Mouse (Mus musculus) forebrain, embryonic 13.5 days (tissue): Measurements from ENCODE around the gene Khdc4. TPM values are rescaled to one million over a fixed set of nuclear protein-coding genes. Genes with fewer than 3 reads are reported as not detected.

Experiments used
- ATAC-seq: fragments of 200-750 bp; cut with Nextera tagmentation; 2 replicates; pipeline ENCODE4 v1.8.0; 2017
- H3K27ac ChIP-seq: fragments of 300-500 bp; sonication (generic); 2 replicates; pipeline ENCODE4 v1.5.1; 2015; ENCODE audit warnings: inconsistent platforms, mild to moderate bottlenecking, moderate library complexity
- H3K27me3 ChIP-seq: fragments of 300-500 bp; sonication (generic); 2 replicates; pipeline ENCODE4 v1.6.1; 2015; ENCODE audit warnings: mild to moderate bottlenecking, inconsistent platforms
- H3K36me3 ChIP-seq: fragments of 300-500 bp; sonication (generic); 2 replicates; pipeline ENCODE4 v1.6.1; 2015; ENCODE audit warnings: mild to moderate bottlenecking, inconsistent platforms; ENCODE audit not compliant: poor library complexity, severe bottlenecking
- H3K4me1 ChIP-seq: fragments of 300-500 bp; sonication (generic); 2 replicates; pipeline ENCODE4 v1.6.1; 2015; ENCODE audit warnings: inconsistent platforms
- H3K4me2 ChIP-seq: fragments of 300-500 bp; sonication (generic); 2 replicates; pipeline ENCODE4 v1.6.1; 2015; ENCODE audit warnings: inconsistent platforms, mild to moderate bottlenecking, moderate library complexity
- H3K4me3 ChIP-seq: fragments of 300-500 bp; sonication (generic); 2 replicates; pipeline ENCODE4 v1.5.1; 2015; ENCODE audit warnings: mild to moderate bottlenecking, inconsistent platforms
- H3K9ac ChIP-seq: fragments of 300-500 bp; sonication (generic); 2 replicates; pipeline ENCODE4 v1.6.1; 2015; ENCODE audit warnings: mild to moderate bottlenecking, inconsistent platforms
- H3K9me3 ChIP-seq: fragments of 300-500 bp; sonication (generic); replicated peaks from 2 replicates; pipeline ENCODE4 v1.6.1; 2016; ENCODE audit warnings: inconsistent platforms
- WGBS: fragments of 180-500 bp; shearing (Covaris S2); methylation state at CpG from one replicate; pipeline ENCODE4 v1.1.7; 2015; 5-methylcytosine and 5-hydroxymethylcytosine counted together
- polyA plus RNA-seq: library from polyadenylated mRNA; unstranded; fragments of >200 nt; fragmentation: Nextera tagmentation; extraction: Ambion mirVana; gene quantifications from 2 replicates; pipeline ENCODE4 v1.2.1, GENCODE M21; 2015

Khdc4 gene
- polyA plus RNA-seq, 1 experiment from 2014 or later = 97.8 TPM

- Histone ChIP-seq H3K4me3 (no peak overlapping the region), H3K4me2 (no peak overlapping the region), H3K36me3 (peaks cover 51% of the 10 kb centered on the region), H3K4me1 (no peaks in the 10 kb centered on the region), H3K27me3 (no peaks in the 10 kb centered on the region), H3K27ac (no peak overlapping the region), H3K9me3 (no peaks in the 10 kb centered on the region), H3K9ac (no peak overlapping the region)
- WGBS = 84% methylated on average over 10 of the region's 10 CpGs
- ATAC-seq = no peak
These were observed 36.4 kb upstream of the Khdc4 start for GRCm38 (mm10) chr3:88649186-88649585.

DNA sequence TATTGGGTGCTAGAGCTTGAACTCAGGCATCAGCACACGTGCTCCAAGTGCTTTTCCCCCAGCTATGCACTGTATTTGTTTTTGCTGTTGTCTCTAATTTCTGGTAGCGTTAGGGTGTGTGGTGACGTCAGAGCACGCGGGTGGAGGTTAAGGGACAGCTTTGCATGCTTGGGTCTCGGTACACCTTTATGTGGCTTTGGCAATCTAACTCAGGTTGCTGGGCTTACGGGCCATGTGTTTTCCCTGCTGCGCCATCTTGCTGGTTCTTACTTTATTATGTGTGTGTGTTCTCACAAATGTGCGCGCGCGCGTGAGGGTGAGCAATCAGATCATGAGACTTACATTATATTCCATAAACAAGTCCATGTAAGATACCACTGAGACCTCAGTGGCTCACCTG is 35.6 kb upstream of the Khdc4 start:
- H3K36me3 ChIP-seq = peaks cover 43% of the 10 kb centered on the region
- ATAC-seq = no peak
- H3K9me3 ChIP-seq = no peaks in the 10 kb centered on the region
- H3K4me3 ChIP-seq = no peak overlapping the region
- no peak overlapping the region for H3K4me2 ChIP-seq
- H3K27ac ChIP-seq = no peak overlapping the region
- WGBS = 95% methylated on average over 13 of the region's 13 CpGs
- no peaks in the 10 kb centered on the region for H3K4me1 ChIP-seq
- no peak overlapping the region for H3K9ac ChIP-seq
- no peaks in the 10 kb centered on the region for H3K27me3 ChIP-seq

DNA sequence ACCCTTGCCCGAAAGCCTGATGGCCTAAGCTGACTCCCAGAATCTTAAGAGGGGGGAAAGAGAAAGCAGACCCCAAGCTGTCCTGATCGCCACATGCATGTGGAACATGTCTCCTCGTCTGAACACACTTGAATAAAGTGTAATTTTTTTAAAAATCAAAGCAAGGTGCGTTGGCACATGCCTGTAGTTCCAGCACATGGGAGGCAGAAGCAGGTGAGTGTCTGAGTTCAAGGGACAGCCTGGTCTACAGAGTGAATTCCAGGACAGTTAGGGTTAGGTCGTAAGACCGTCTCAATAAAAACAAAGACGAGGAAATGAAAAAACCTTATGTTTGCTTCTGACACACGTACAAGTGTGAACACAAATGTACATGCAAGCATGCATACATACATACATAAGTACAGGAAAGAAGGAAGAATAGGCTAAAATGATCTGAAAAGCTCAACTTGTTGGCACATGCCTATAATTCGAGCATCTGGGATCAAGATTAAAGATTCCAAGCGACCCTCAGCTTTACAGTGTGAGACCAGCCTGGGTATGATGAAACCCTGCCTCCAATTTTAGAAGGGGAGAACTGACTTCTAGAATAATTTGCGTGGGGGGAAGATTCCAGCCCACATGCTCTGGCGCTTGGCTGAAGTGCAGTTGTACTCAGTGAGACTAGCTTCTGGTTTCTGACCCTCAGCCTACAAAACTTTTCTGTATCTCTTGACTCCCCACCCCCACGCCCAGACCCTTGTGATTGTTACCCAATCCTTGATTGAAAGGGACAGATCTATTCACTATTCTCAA is 34.7 kb upstream of the Khdc4 start:
- Histone ChIP-seq H3K9me3 (no peaks in the 10 kb centered on the region), H3K27me3 (no peaks in the 10 kb centered on the region), H3K4me1 (no peaks in the 10 kb centered on the region), H3K9ac (no peak overlapping the region), H3K36me3 (peaks cover 34% of the 10 kb centered on the region), H3K4me2 (no peak overlapping the region), H3K27ac (no peak overlapping the region), H3K4me3 (no peak overlapping the region)
- ATAC-seq = no peak
- WGBS = 81% methylated on average over 13 of the region's 13 CpGs

DNA sequence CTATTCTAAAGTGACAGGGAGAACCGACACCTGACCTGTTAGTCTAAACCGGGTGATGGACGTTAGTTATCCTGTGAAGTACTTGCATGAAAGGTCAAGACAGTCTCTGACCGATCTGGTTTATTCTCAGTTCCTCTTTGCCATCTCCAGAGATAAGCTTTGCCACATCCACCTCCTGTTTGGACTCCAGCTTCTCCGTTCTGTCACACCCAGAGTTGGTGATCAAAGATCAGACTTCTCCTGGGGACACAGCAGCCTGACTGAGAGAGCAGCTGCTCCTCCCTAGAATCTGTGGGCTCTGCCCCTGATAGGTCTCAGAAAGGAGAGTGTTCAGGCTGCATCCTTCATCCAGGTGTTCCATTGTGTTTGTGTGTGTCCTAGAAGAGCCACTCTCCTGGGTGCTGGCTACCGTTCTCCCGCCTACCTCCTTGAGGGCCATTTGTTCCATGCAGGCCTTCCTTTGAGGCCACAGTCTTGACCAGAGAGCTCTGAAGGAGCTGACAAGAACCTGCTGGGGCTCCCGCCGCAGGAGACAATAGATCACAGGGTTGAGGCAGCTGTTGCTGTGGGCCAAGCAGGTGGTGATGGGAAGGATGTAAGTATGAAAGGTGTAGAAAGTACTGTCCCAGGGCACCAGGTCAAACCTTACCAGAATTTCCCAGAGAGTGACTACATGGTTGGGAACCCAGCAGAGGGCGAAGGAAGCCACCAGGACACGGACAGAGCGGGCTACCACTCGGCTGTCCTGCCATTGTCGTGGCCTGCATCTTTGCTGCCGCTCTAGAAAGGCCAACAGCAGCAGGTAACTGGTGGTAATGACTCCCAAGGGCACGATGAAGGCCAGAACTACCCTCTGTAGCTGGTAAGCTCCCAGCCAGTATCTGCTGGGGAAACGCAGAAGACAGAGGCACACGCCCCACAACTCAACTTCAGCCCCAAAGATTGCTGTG is 33.7 kb upstream of the Khdc4 start:
- no peak for ATAC-seq

DNA sequence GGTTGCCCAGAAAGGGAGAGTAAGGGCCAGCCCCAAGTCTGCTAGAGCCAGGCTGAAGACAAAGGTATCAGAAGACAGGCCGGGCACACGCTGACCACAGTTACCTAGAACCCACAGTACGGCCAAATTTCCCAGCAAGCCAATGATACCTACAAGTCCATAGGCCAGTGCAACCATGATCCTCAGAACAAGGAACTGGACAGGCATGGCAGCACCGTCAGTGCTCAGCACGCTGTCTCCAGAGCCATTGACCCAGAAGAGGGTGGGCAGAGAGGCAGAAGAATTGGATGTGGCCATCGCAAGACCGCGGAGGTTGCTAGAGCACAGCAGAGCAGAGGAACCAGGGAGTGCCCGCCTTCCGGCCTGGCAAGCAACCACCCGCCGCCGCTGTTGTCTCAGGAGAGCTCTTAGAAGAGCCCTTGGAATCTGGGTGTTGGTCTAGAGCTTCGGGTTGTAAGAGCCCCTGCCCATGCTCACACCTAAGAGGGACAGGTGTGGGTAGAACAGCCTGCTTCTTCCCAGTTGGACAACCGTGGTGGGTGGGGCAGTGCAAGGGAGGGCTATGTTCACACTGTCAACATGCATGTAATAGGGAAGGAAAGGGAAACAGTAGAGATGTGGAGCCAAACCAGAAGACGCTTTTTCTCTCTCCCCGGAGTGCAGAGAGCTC is 32.6 kb upstream of the Khdc4 start, which contains the start of gene Rxfp4:
Rxfp4 (minus strand) TSS at position 297 of the 670 bp plus-strand sequence.
- no peaks in the 10 kb centered on the region for H3K4me1 ChIP-seq
- no peak within 1 kb of the TSS for H3K9ac ChIP-seq
- no peak for ATAC-seq
- H3K9me3 ChIP-seq = no peaks in the 10 kb centered on the region
- H3K4me2 ChIP-seq = no peak within 1 kb of the TSS
- 90% methylated on average over 17 of the region's 17 CpGs for WGBS
- H3K27ac ChIP-seq = no peak within 1 kb of the TSS; the same call in 1 of the 2 replicates
- H3K36me3 ChIP-seq = peaks cover 13% of the 10 kb centered on the region
- H3K27me3 ChIP-seq = no peaks in the 10 kb centered on the region
- no peak within 1 kb of the TSS for H3K4me3 ChIP-seq

More for the DNA sequence above, 33.7 kb upstream of the Khdc4 start:
- Histone ChIP-seq H3K9ac (no peak overlapping the region), H3K27me3 (no peaks in the 10 kb centered on the region), H3K36me3 (peaks cover 23% of the 10 kb centered on the region), H3K4me2 (no peak overlapping the region), H3K4me3 (no peak overlapping the region), H3K9me3 (no peaks in the 10 kb centered on the region), H3K4me1 (no peaks in the 10 kb centered on the region), H3K27ac (no peak overlapping the region)
- WGBS = 81% methylated on average over 18 of the region's 18 CpGs

DNA sequence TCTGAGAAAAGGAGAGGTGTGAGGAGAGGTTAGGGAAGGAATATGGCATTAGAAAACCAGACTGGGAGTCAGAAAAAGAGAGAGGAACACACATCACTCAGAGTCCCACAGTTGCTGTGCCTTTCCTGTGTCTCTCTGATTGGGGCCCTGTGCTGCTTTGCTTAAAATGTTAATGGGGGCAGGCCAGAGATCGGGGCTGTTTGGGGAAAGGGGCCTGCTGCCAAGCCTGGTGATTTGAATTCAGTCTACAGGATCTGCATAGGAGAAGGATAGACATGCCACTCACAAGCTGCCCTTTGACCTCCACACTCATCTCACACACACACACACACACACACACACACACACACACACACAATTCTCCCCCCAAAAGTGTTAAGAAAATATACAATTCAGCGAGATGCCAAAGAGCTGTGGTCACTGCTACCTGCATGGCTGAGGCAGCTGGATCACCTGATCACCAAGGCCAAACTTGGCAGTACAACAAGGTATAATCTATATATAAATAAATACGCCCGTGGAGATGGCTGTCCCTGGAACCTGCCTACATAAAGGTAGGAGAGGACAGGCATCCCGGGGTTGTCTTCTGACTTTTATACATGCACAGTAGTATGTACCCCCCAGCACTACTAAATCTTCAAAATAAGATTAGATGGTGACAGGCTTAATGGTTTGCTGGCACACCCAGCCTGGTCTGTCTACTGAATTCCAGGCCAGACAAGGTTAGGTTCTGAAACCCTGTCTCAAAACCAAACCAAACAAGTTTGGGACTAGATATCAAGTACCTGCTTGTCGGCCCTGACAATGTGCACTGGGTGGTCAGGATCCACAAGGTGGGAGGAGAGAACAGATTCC is 31.9 kb upstream of the Khdc4 start:
- ATAC-seq = no peak

DNA sequence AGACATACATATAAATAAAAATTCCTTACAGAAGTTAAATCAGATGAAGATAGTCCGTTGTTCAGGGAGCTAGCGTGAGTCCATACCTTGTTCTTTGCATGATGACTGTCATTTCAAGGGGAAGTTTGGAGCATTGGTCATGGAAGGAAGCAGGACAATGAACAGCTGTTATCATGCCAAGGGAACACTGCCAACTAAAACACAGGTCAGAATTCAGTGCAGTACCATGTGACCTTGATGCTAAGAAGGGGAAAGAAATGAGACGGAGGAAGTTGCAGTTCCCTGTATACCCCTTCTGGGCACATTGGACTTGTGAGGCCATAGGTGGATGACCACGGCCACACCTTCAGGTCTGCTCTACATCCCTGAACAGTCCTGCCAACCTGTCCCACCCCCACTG is 31.0 kb upstream of the Khdc4 start:
- 95% methylated on average over 4 of the region's 4 CpGs for WGBS
- no peak overlapping the region for H3K4me3 ChIP-seq
- H3K9ac ChIP-seq = no peak overlapping the region
- no peak overlapping the region for H3K27ac ChIP-seq
- H3K27me3 ChIP-seq = no peaks in the 10 kb centered on the region
- no peaks in the 10 kb centered on the region for H3K4me1 ChIP-seq
- no peaks in the 10 kb centered on the region for H3K36me3 ChIP-seq
- no peak overlapping the region for H3K4me2 ChIP-seq
- H3K9me3 ChIP-seq = no peaks in the 10 kb centered on the region
- no peak for ATAC-seq

More for the DNA sequence above, 31.9 kb upstream of the Khdc4 start:
- WGBS = 83% methylated on average over 6 of the region's 6 CpGs
- H3K36me3 ChIP-seq = peaks cover 5% of the 10 kb centered on the region
- H3K9me3 ChIP-seq = no peaks in the 10 kb centered on the region
- H3K4me2 ChIP-seq = no peak overlapping the region
- no peaks in the 10 kb centered on the region for H3K4me1 ChIP-seq
- no peak overlapping the region; the same call in 1 of the 2 replicates for H3K27ac ChIP-seq
- H3K9ac ChIP-seq = no peak overlapping the region
- H3K4me3 ChIP-seq = no peak overlapping the region
- H3K27me3 ChIP-seq = no peaks in the 10 kb centered on the region

DNA sequence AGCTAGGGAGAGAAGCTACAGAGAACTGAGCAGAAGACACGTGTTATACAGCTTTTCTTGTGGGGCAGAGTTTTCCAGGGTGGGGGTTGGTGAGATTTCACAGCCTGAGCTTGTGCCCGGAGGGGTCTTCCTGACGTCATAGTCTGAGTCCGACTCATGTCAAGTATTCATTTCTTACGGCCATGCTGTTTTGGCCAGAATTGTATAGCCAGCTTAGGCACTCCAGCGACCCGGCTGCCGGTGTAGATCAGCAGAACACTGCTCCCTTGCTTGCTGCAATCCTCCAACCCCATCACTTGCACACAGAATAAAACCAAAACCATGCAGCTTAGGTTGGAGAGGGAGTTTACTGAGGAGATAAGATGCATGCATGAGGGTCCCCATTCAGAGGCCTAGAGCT is 30.0 kb upstream of the Khdc4 start:
- H3K9me3 ChIP-seq = no peaks in the 10 kb centered on the region
- WGBS = 85% methylated on average over 8 of the region's 8 CpGs
- no peaks in the 10 kb centered on the region for H3K27me3 ChIP-seq
- H3K4me1 ChIP-seq = no peaks in the 10 kb centered on the region
- H3K9ac ChIP-seq = no peak overlapping the region
- H3K27ac ChIP-seq = no peak overlapping the region
- H3K36me3 ChIP-seq = no peaks in the 10 kb centered on the region
- H3K4me2 ChIP-seq = no peak overlapping the region
- no peak for ATAC-seq
- H3K4me3 ChIP-seq = no peak overlapping the region

- Histone ChIP-seq H3K4me2 (no peak overlapping the region), H3K36me3 (no peaks in the 10 kb centered on the region), H3K27ac (no peak overlapping the region), H3K4me3 (no peak overlapping the region), H3K9ac (no peak overlapping the region), H3K27me3 (no peaks in the 10 kb centered on the region), H3K9me3 (no peaks in the 10 kb centered on the region), H3K4me1 (no peaks in the 10 kb centered on the region)
- no peak for ATAC-seq
- 77% methylated on average over 5 of the region's 5 CpGs for WGBS
These were observed 27.0 kb upstream of the Khdc4 start for GRCm38 (mm10) chr3:88658441-88659127.

- ATAC-seq = no peak
- Histone ChIP-seq H3K9me3 (no peaks in the 10 kb centered on the region), H3K4me1 (no peaks in the 10 kb centered on the region), H3K4me2 (no peak overlapping the region), H3K9ac (no peak overlapping the region), H3K4me3 (no peak overlapping the region), H3K36me3 (no peaks in the 10 kb centered on the region), H3K27ac (no peak overlapping the region), H3K27me3 (no peaks in the 10 kb centered on the region)
- WGBS = 43% methylated on average over 6 of the region's 6 CpGs
These were observed 25.8 kb upstream of the Khdc4 start for GRCm38 (mm10) chr3:88659798-88660197.

- H3K9ac ChIP-seq = no peak overlapping the region
- H3K9me3 ChIP-seq = no peaks in the 10 kb centered on the region
- H3K27me3 ChIP-seq = no peaks in the 10 kb centered on the region
- no peaks in the 10 kb centered on the region for H3K36me3 ChIP-seq
- H3K4me1 ChIP-seq = no peaks in the 10 kb centered on the region
- ATAC-seq = no peak
- WGBS = 93% methylated on average over 4 of the region's 4 CpGs
- no peak overlapping the region for H3K4me2 ChIP-seq
- no peak overlapping the region for H3K4me3 ChIP-seq
- no peak overlapping the region for H3K27ac ChIP-seq
These were observed 21.5 kb upstream of the Khdc4 start for GRCm38 (mm10) chr3:88664095-88664494.
